Mouse (Mus musculus): ENCODE data around the gene Gpr158. TPM values are rescaled to one million over a fixed set of nuclear protein-coding genes. Genes with fewer than 3 reads are reported as not detected.
"Not testable (repeated sequence)": the region's sequence is repeated elsewhere in the genome, so short reads cannot be mapped to it uniquely, and the experiment has no call there.

Gpr158 gene
- 38.6 and 41.0 TPM in 2 replicates for polyA plus RNA-seq (2012; rRNA removed)

GRCm38 (mm10) chr2:21367345-21368111, at the start of gene Gpr158:
Gpr158 (plus strand) TSS chr2:21367542.
- DNase-seq (ENCODE audit: extremely low spot score in 1 of 2, low spot score in 1 of 2) = peak; percentile 85 to 93

- DNase-seq (ENCODE audit: extremely low spot score in 1 of 2, low spot score in 1 of 2) = peak; percentile 41 to 64
Observed at GRCm38 (mm10) chr2:21343821-21344220, 23.5 kb upstream of the Gpr158 start.

GRCm38 (mm10) chr2:21368351-21369170, 1.2 kb downstream of the Gpr158 start:
- DNase-seq (ENCODE audit: extremely low spot score in 1 of 2, low spot score in 1 of 2) = no peak

- DNase-seq (ENCODE audit: extremely low spot score in 1 of 2, low spot score in 1 of 2) = no peak
Observed at GRCm38 (mm10) chr2:21369171-21369485, 1.8 kb downstream of the Gpr158 start.

- peak; percentile 28 to 67 for DNase-seq (ENCODE audit: extremely low spot score in 1 of 2, low spot score in 1 of 2)
Observed at GRCm38 (mm10) chr2:21369556-21369955, 2.2 kb downstream of the Gpr158 start.

GRCm38 (mm10) chr2:21379516-21379915, 12.2 kb downstream of the Gpr158 start:
- peak; percentile 76 for DNase-seq (ENCODE audit: extremely low spot score in 1 of 2, low spot score in 1 of 2)

- DNase-seq (ENCODE audit: extremely low spot score in 1 of 2, low spot score in 1 of 2) = no peak
Observed at GRCm38 (mm10) chr2:21392727-21393126, 25.4 kb downstream of the Gpr158 start.

- DNase-seq (ENCODE audit: extremely low spot score in 1 of 2, low spot score in 1 of 2) = no peak
Observed at GRCm38 (mm10) chr2:21397347-21397746, 30.0 kb downstream of the Gpr158 start.

GRCm38 (mm10) chr2:21399657-21400056, 32.3 kb downstream of the Gpr158 start:
- no peak for DNase-seq (ENCODE audit: extremely low spot score in 1 of 2, low spot score in 1 of 2)

GRCm38 (mm10) chr2:21405617-21406016, 38.3 kb downstream of the Gpr158 start:
- no peak for DNase-seq (ENCODE audit: extremely low spot score in 1 of 2, low spot score in 1 of 2)

GRCm38 (mm10) chr2:21407443-21407985, 40.2 kb downstream of the Gpr158 start:
- DNase-seq (ENCODE audit: extremely low spot score in 1 of 2, low spot score in 1 of 2) = no peak

GRCm38 (mm10) chr2:21408821-21409220, 41.5 kb downstream of the Gpr158 start:
- no peak for DNase-seq (ENCODE audit: extremely low spot score in 1 of 2, low spot score in 1 of 2)

GRCm38 (mm10) chr2:21430288-21430687, 62.9 kb downstream of the Gpr158 start:
- DNase-seq (ENCODE audit: extremely low spot score in 1 of 2, low spot score in 1 of 2) = peak in 1 of 2 experiments; percentile 24

GRCm38 (mm10) chr2:21431182-21431581, 63.8 kb downstream of the Gpr158 start:
- DNase-seq (ENCODE audit: extremely low spot score in 1 of 2, low spot score in 1 of 2) = no peak

- no peak for DNase-seq (ENCODE audit: extremely low spot score in 1 of 2, low spot score in 1 of 2)
Observed at GRCm38 (mm10) chr2:21439626-21440025, 72.3 kb downstream of the Gpr158 start.

GRCm38 (mm10) chr2:21460606-21461005, 93.3 kb downstream of the Gpr158 start:
- not testable (repeated sequence) for DNase-seq (ENCODE audit: extremely low spot score in 1 of 2, low spot score in 1 of 2)

- peak in 1 of 2 experiments; percentile 20 for DNase-seq (ENCODE audit: extremely low spot score in 1 of 2, low spot score in 1 of 2)
Observed at GRCm38 (mm10) chr2:21474957-21475356, 107.6 kb downstream of the Gpr158 start.

- DNase-seq (ENCODE audit: extremely low spot score in 1 of 2, low spot score in 1 of 2) = no peak
Observed at GRCm38 (mm10) chr2:21496881-21497280, 129.5 kb downstream of the Gpr158 start.

- no peak for DNase-seq (ENCODE audit: extremely low spot score in 1 of 2, low spot score in 1 of 2)
Observed at GRCm38 (mm10) chr2:21497965-21498364, 130.6 kb downstream of the Gpr158 start.

- no peak for DNase-seq (ENCODE audit: extremely low spot score in 1 of 2, low spot score in 1 of 2)
Observed at GRCm38 (mm10) chr2:21499399-21499798, 132.1 kb downstream of the Gpr158 start.

GRCm38 (mm10) chr2:21507449-21507848, 140.1 kb downstream of the Gpr158 start:
- no peak for DNase-seq (ENCODE audit: extremely low spot score in 1 of 2, low spot score in 1 of 2)

Data from frontal cortex, adult 2 months (tissue).